8 mouse cellular contexts compared by ENCODE assay signal in the genomic region with DNA sequence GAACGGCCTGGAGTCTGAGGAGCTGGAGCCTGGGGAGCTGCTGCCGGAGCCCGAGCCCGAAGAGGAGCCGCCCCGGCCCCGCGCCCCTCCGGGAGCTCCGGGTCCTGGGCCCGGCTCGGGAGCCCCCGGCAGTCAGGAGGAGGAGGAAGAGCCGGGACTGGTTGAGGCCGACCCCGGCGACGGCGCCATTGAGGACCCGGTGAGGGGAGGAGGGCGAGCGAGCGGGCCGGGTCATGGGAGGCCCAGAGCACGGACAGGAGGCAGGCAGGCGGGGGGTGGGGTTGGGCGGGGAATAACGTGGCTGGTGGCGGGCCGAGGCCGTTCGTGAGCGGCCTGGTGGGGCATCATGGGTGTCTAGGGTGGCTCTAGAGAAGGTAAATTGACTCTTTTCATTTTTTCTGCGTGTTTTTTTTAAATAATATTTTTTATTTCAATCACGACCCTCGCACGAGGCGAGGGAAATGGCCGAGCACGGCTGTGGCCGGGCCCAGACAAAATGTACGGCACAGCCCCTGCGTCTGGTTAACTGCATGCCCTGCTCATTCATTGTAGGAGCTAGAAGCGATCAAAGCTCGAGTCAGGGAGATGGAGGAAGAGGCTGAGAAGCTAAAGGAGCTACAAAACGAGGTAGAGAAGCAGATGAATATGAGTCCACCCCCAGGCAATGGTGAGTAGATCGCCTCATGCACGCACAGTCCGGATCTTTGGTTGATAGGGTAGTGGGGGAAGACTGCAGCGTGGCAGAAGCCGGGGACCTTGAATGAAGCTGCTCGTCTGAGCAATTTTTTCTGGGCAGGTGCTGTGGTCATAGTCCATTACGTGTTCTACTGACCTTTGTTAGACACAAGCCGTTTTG. TPM values are rescaled to one million over a fixed set of nuclear protein-coding genes. Genes with fewer than 3 reads are reported as not detected.
DNase-seq lines count a peak whose midpoint lies in the region; ATAC-seq and TF ChIP-seq lines count a peak whose summit lies in the region.

No protein-coding gene starts in this region.

- under 1% methylated on average over 54 of the region's 54 CpGs for WGBS in hindbrain, embryonic 15.5 days
- WGBS in liver, adult 2 months, result under 1% methylated on average over 53 of the region's 54 CpGs
- under 1% methylated on average over 52 of the region's 54 CpGs for WGBS in midbrain, postnatal 0 days
- WGBS in stomach, embryonic 16.5 days, result under 1% methylated on average over 54 of the region's 54 CpGs

- DNase-seq in layer of hippocampus, adult 2 months (ENCODE audit: low spot score in 2 of 2), result peak in 1 of 2 experiments; percentile 42
- DNase-seq in layer of hippocampus, postnatal 10 days (ENCODE audit: low spot score in 2 of 2), result no peak
- peak; percentile 54 for DNase-seq in brain, adult 2 months (ENCODE audit: low read depth, low spot score)
- DNase-seq in liver, adult 2 months (ENCODE audit: extremely low read depth, low read depth, low spot score), result peak; percentile 78
- DNase-seq in midbrain, postnatal 0 days (ENCODE audit: low spot score), result peak; percentile 48

- peak overlapping the region; percentile 63 for H3K4me2 ChIP-seq in hindbrain, embryonic 15.5 days
- H3K4me2 ChIP-seq in midbrain, postnatal 0 days (ENCODE audit: low read depth, low read length, poor library complexity, severe bottlenecking), result peak overlapping the region; percentile 52
- H3K4me2 ChIP-seq in stomach, embryonic 16.5 days (ENCODE audit: low read depth, low read length), result peak overlapping the region; percentile 72

- peaks cover 20% of the 10 kb centered on the region for H3K4me1 ChIP-seq in hindbrain, embryonic 15.5 days (replicated peaks)
- H3K4me1 ChIP-seq in liver, adult 2 months (ENCODE audit: control insufficient read depth, insufficient read depth, low read length), result peaks cover 7% of the 10 kb centered on the region
- no peaks in the 10 kb centered on the region for H3K4me1 ChIP-seq in midbrain, postnatal 0 days (ENCODE audit: insufficient read depth, low read length)
- H3K4me1 ChIP-seq in stomach, embryonic 16.5 days (ENCODE audit: control insufficient read depth, insufficient read depth, low read length), result peaks cover 12% of the 10 kb centered on the region; the same call in 1 of the 2 replicates

- H3K27ac ChIP-seq in layer of hippocampus, adult 2 months, result peak overlapping the region; percentile 99
- H3K27ac ChIP-seq in hindbrain, embryonic 15.5 days (replicated peaks), result peak overlapping the region; percentile 97
- H3K27ac ChIP-seq in liver, adult 2 months (replicated peaks; ENCODE audit: insufficient read depth, low read depth, low read length), result peak overlapping the region; percentile 92
- peak overlapping the region; percentile 97 for H3K27ac ChIP-seq in midbrain, postnatal 0 days (ENCODE audit: low read depth, low read length)
- H3K27ac ChIP-seq in stomach, embryonic 16.5 days (ENCODE audit: low read length), result peak overlapping the region; percentile 94

- no peaks in the 10 kb centered on the region for H3K9me3 ChIP-seq in hindbrain, embryonic 15.5 days
- no peaks in the 10 kb centered on the region for H3K9me3 ChIP-seq in midbrain, postnatal 0 days (ENCODE audit: low read length)
- H3K9me3 ChIP-seq in stomach, embryonic 16.5 days (replicated peaks; ENCODE audit: control insufficient read depth, low read length), result no peaks in the 10 kb centered on the region

- no peak for TF ChIP-seq POLR2A in liver, adult 2 months (IDR thresholded peaks at IDR 0.05; ENCODE audit: extremely low read depth, insufficient read depth, low read length)

- H3K4me3 ChIP-seq in layer of hippocampus, adult 2 months, result peak overlapping the region; percentile 93
- H3K4me3 ChIP-seq in hindbrain, embryonic 15.5 days, result peak overlapping the region; percentile 93
- peak overlapping the region; percentile 90 for H3K4me3 ChIP-seq in liver, adult 2 months (ENCODE audit: insufficient read depth, low read depth, low read length)
- peak overlapping the region; percentile 73 for H3K4me3 ChIP-seq in midbrain, postnatal 0 days (ENCODE audit: low read depth, low read length)
- H3K4me3 ChIP-seq in stomach, embryonic 16.5 days (replicated peaks; ENCODE audit: low read length), result peak overlapping the region; percentile 89

- H3K36me3 ChIP-seq in hindbrain, embryonic 15.5 days, result peaks cover 28% of the 10 kb centered on the region
- peaks cover 27% of the 10 kb centered on the region for H3K36me3 ChIP-seq in liver, adult 2 months (ENCODE audit: control insufficient read depth, insufficient read depth, low read length)
- peaks cover 15% of the 10 kb centered on the region for H3K36me3 ChIP-seq in midbrain, postnatal 0 days (ENCODE audit: insufficient read depth, low read length)
- peaks cover 17% of the 10 kb centered on the region for H3K36me3 ChIP-seq in stomach, embryonic 16.5 days (ENCODE audit: control insufficient read depth, insufficient read depth, low read length)

- no peaks in the 10 kb centered on the region; the same call in 1 of the 2 replicates for H3K79me2 ChIP-seq in liver, adult 2 months (ENCODE audit: control insufficient read depth, insufficient read depth, low read length)

- no peaks in the 10 kb centered on the region for H3K27me3 ChIP-seq in hindbrain, embryonic 15.5 days
- H3K27me3 ChIP-seq in liver, adult 2 months (ENCODE audit: control insufficient read depth, insufficient read depth, low read length), result no peaks in the 10 kb centered on the region
- no peaks in the 10 kb centered on the region for H3K27me3 ChIP-seq in midbrain, postnatal 0 days (ENCODE audit: insufficient read depth, low read length)
- no peaks in the 10 kb centered on the region for H3K27me3 ChIP-seq in stomach, embryonic 16.5 days (ENCODE audit: control insufficient read depth, insufficient read depth, low read length)

- no peak for TF ChIP-seq CTCF in layer of hippocampus, adult 2 months (conservative IDR thresholded peaks at IDR 0.05)
- no peak for TF ChIP-seq CTCF in liver, adult 2 months (IDR thresholded peaks at IDR 0.05; ENCODE audit: low read depth, low read length)
- TF ChIP-seq CTCF in midbrain, postnatal 0 days (IDR thresholded peaks at IDR 0.05), result no peak

- H3K9ac ChIP-seq in hindbrain, embryonic 15.5 days, result peak overlapping the region; percentile 99
- peak overlapping the region; percentile 96 for H3K9ac ChIP-seq in liver, adult 2 months (ENCODE audit: low read depth, low read length)
- H3K9ac ChIP-seq in midbrain, postnatal 0 days (replicated peaks; ENCODE audit: low read length, poor library complexity, severe bottlenecking), result peak overlapping the region; percentile 98
- peak overlapping the region; percentile 100 for H3K9ac ChIP-seq in stomach, embryonic 16.5 days (ENCODE audit: low read length)

- ATAC-seq in frontal cortex, adult (ENCODE audit: low TSS enrichment), result peak; percentile 3; the same call in 1 of the 2 replicates
- peak; percentile 39 for ATAC-seq in hindbrain, embryonic 15.5 days (ENCODE audit: low FRiP score, low read depth)
- peak; percentile 52 for ATAC-seq in midbrain, postnatal 0 days (ENCODE audit: low FRiP score)
- peak; percentile 59 for ATAC-seq in stomach, embryonic 16.5 days (ENCODE audit: insufficient read depth, low FRiP score)

RNA-seq across cellular contexts. Expression of a gene that starts 2.2 kb away (rescaled TPM):
- 100 to 1,000 TPM; 271 to 305 TPM for total RNA-seq in layer of hippocampus, adult 2 months (2021)
- total RNA-seq in layer of hippocampus, postnatal 10 days (2021), result 100 to 1,000 TPM; 266 to 288 TPM
- polyA plus RNA-seq in hindbrain, embryonic 15.5 days (2015; fragmentation: Nextera tagmentation; extraction: Ambion mirVana), result 161 and 162 TPM in 2 replicates
- 29.7 and 37.8 TPM in 2 replicates for total RNA-seq in liver, adult 2 months (2014; rRNA removed)
- 65.4 and 89.4 TPM in 2 replicates for polyA plus RNA-seq in liver, adult 2 months (2012; rRNA removed)
- total RNA-seq in midbrain, postnatal 0 days (2014; rRNA removed), result 95.1 and 115 TPM in 2 replicates
- polyA plus RNA-seq in midbrain, postnatal 0 days (2015; fragmentation: Nextera tagmentation; extraction: Ambion mirVana), result 139 and 162 TPM in 2 replicates
- polyA plus RNA-seq in stomach, embryonic 16.5 days (2015; fragmentation: Nextera tagmentation; extraction: Ambion mirVana), result 67.8 and 78.6 TPM in 2 replicates

RNA-seq across cellular contexts. Expression of a gene that starts 11.3 kb away (rescaled TPM):
- 1 to 10 TPM; 1.0 to 9.4 TPM for total RNA-seq in layer of hippocampus, adult 2 months (2021)
- 1 to 10 TPM in 1 of 2 experiments, not detected in 1; 9.9 TPM for total RNA-seq in layer of hippocampus, postnatal 10 days (2021)
- not detected in 2 replicates for polyA plus RNA-seq in hindbrain, embryonic 15.5 days (2015; fragmentation: Nextera tagmentation; extraction: Ambion mirVana)
- total RNA-seq in liver, adult 2 months (2014; rRNA removed), result 0.13 TPM in 1 of 2 replicates, not detected in the other
- polyA plus RNA-seq in liver, adult 2 months (2012; rRNA removed), result 7.9 TPM in 1 of 2 replicates, not detected in the other
- total RNA-seq in midbrain, postnatal 0 days (2014; rRNA removed), result 0.82 TPM in 1 of 2 replicates, not detected in the other
- polyA plus RNA-seq in midbrain, postnatal 0 days (2015; fragmentation: Nextera tagmentation; extraction: Ambion mirVana), result 1.4 and 1.6 TPM in 2 replicates
- polyA plus RNA-seq in stomach, embryonic 16.5 days (2015; fragmentation: Nextera tagmentation; extraction: Ambion mirVana), result 0.12 TPM in 1 of 2 replicates, not detected in the other

RNA-seq across cellular contexts. Expression of a gene that starts 11.3 kb away (rescaled TPM):
- 100 to 1,000 TPM; 114 to 126 TPM for total RNA-seq in layer of hippocampus, adult 2 months (2021)
- 10 to 100 TPM; 68.8 to 72.1 TPM for total RNA-seq in layer of hippocampus, postnatal 10 days (2021)
- 3.2 and 4.3 TPM in 2 replicates for polyA plus RNA-seq in hindbrain, embryonic 15.5 days (2015; fragmentation: Nextera tagmentation; extraction: Ambion mirVana)
- total RNA-seq in liver, adult 2 months (2014; rRNA removed), result 14.1 and 17.2 TPM in 2 replicates
- polyA plus RNA-seq in liver, adult 2 months (2012; rRNA removed), result 17.3 and 19.5 TPM in 2 replicates
- total RNA-seq in midbrain, postnatal 0 days (2014; rRNA removed), result 23.1 and 31.2 TPM in 2 replicates
- polyA plus RNA-seq in midbrain, postnatal 0 days (2015; fragmentation: Nextera tagmentation; extraction: Ambion mirVana), result 2.9 and 3.7 TPM in 2 replicates
- 4.0 and 4.2 TPM in 2 replicates for polyA plus RNA-seq in stomach, embryonic 16.5 days (2015; fragmentation: Nextera tagmentation; extraction: Ambion mirVana)

RNA-seq across cellular contexts. Expression of a gene that starts 17.2 kb away (rescaled TPM):
- total RNA-seq in layer of hippocampus, adult 2 months (2021), result 10 to 100 TPM; 22.1 to 24.3 TPM
- 10 to 100 TPM; 36.7 to 40.0 TPM for total RNA-seq in layer of hippocampus, postnatal 10 days (2021)
- 4.1 and 4.8 TPM in 2 replicates for polyA plus RNA-seq in hindbrain, embryonic 15.5 days (2015; fragmentation: Nextera tagmentation; extraction: Ambion mirVana)
- 4.9 and 6.4 TPM in 2 replicates for total RNA-seq in liver, adult 2 months (2014; rRNA removed)
- 7.5 and 8.7 TPM in 2 replicates for polyA plus RNA-seq in liver, adult 2 months (2012; rRNA removed)
- 27.1 and 37.2 TPM in 2 replicates for total RNA-seq in midbrain, postnatal 0 days (2014; rRNA removed)
- 2.8 and 4.1 TPM in 2 replicates for polyA plus RNA-seq in midbrain, postnatal 0 days (2015; fragmentation: Nextera tagmentation; extraction: Ambion mirVana)
- 1.2 TPM in 2 replicates for polyA plus RNA-seq in stomach, embryonic 16.5 days (2015; fragmentation: Nextera tagmentation; extraction: Ambion mirVana)

RNA-seq across cellular contexts. Expression of a gene that starts 18.4 kb away (rescaled TPM):
- total RNA-seq in layer of hippocampus, adult 2 months (2021), result 100 to 1,000 TPM; 666 to 700 TPM
- 100 to 1,000 TPM; 606 to 608 TPM for total RNA-seq in layer of hippocampus, postnatal 10 days (2021)
- polyA plus RNA-seq in hindbrain, embryonic 15.5 days (2015; fragmentation: Nextera tagmentation; extraction: Ambion mirVana), result 250 and 277 TPM in 2 replicates
- 0.46 and 0.81 TPM in 2 replicates for total RNA-seq in liver, adult 2 months (2014; rRNA removed)
- 1.4 and 2.7 TPM in 2 replicates for polyA plus RNA-seq in liver, adult 2 months (2012; rRNA removed)
- total RNA-seq in midbrain, postnatal 0 days (2014; rRNA removed), result 495 and 558 TPM in 2 replicates
- polyA plus RNA-seq in midbrain, postnatal 0 days (2015; fragmentation: Nextera tagmentation; extraction: Ambion mirVana), result 345 TPM in 2 replicates
- 29.2 and 32.2 TPM in 2 replicates for polyA plus RNA-seq in stomach, embryonic 16.5 days (2015; fragmentation: Nextera tagmentation; extraction: Ambion mirVana)

Comparison
In these comparisons a context has a peak if more than half of its experiments do, and no peak if none do; other contexts are left out.
1. DNase-seq: peak in brain, adult 2 months (single experiment), liver, adult 2 months (single experiment) and midbrain, postnatal 0 days (single experiment); none in layer of hippocampus, postnatal 10 days (0 of 2).
2. ATAC-seq: peak in every context shown above with its lines; median percentile 59 in stomach, embryonic 16.5 days; 52 in midbrain, postnatal 0 days; 39 in hindbrain, embryonic 15.5 days; 3 in frontal cortex, adult.
3. Peak in every context shown above with its lines, with median percentiles within 50 percentile points of each other: H3K27ac ChIP-seq, H3K4me3 ChIP-seq, H3K4me2 ChIP-seq and H3K9ac ChIP-seq.